Mouse (Mus musculus) heart, embryonic 15.5 days (tissue): Measurements from ENCODE around the gene Top3b. TPM values are rescaled to one million over a fixed set of nuclear protein-coding genes. Genes with fewer than 3 reads are reported as not detected.

Experiments
- ATAC-seq: fragments of 200-750 bp; cut with Nextera tagmentation; replicated peaks from 2 replicates; pipeline ENCODE4 v1.8.0; 2017; ENCODE audit warnings: low read depth, moderate TSS enrichment; ENCODE audit not compliant: insufficient number of reproducible peaks, insufficient read depth, low FRiP score
- H3K27ac ChIP-seq: fragments of 300-500 bp; sonication (generic); 2 replicates; pipeline ENCODE4 v1.5.1; 2015; ENCODE audit warnings: mild to moderate bottlenecking, inconsistent platforms
- H3K27me3 ChIP-seq: fragments of 300-500 bp; sonication (generic); 2 replicates; pipeline ENCODE4 v1.6.1; 2015; ENCODE audit warnings: inconsistent platforms
- H3K36me3 ChIP-seq: fragments of 300-500 bp; sonication (generic); 2 replicates; pipeline ENCODE4 v1.6.1; 2015; ENCODE audit warnings: mild to moderate bottlenecking, inconsistent platforms
- H3K4me1 ChIP-seq: fragments of 300-500 bp; sonication (generic); replicated peaks from 2 replicates; pipeline ENCODE4 v1.6.1; 2015; ENCODE audit warnings: inconsistent platforms
- H3K4me2 ChIP-seq: fragments of 300-500 bp; sonication (generic); 2 replicates; pipeline ENCODE4 v1.6.1; 2015; ENCODE audit warnings: inconsistent platforms, mild to moderate bottlenecking, moderate library complexity
- H3K4me3 ChIP-seq: fragments of 300-500 bp; sonication (generic); 2 replicates; pipeline ENCODE4 v1.5.1; 2015; ENCODE audit warnings: mild to moderate bottlenecking, inconsistent platforms
- H3K9ac ChIP-seq: fragments of 300-500 bp; sonication (generic); 2 replicates; pipeline ENCODE4 v1.6.1; 2015; ENCODE audit warnings: mild to moderate bottlenecking, inconsistent platforms
- H3K9me3 ChIP-seq: fragments of 300-500 bp; sonication (generic); replicated peaks from 2 replicates; pipeline ENCODE4 v1.6.1; 2016; ENCODE audit warnings: inconsistent platforms
- WGBS: fragments of 180-500 bp; shearing (Covaris S2); methylation state at CpG from one replicate; pipeline ENCODE4 v1.1.7; 2015; ENCODE audit warnings: mixed read lengths; 5-methylcytosine and 5-hydroxymethylcytosine counted together
- polyA plus RNA-seq: library from polyadenylated mRNA; unstranded; fragments of >200 nt; fragmentation: Nextera tagmentation; extraction: Ambion mirVana; gene quantifications from 2 replicates; pipeline ENCODE4 v1.2.1, GENCODE M21; 2015

Top3b gene
- polyA plus RNA-seq, 1 experiment from 2014 or later = 37.8 TPM

DNA sequence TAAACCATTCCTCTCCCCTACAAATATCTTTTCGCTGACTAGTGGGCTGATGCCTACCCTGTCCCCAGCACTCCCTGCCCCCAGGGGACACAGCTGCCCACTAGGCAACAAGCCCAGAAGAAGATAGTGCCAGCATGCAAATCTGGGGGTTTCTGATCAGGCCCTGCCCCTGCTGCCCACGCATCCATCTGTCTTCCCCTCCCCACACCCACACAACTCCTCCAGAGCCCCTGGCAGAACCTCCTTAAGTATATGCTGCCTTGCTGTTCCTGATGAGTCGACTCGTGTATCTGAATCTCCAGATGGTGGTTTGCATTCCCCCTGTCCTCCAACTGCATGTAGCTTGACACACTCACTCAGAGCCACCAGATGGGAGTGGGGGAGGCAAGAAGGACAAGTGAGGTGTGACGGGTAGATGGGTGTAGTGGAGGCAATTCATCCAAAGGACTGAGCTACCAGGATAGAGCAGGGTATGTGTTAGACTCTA lies 60.3 kb downstream of the Top3b start:
- H3K27me3 ChIP-seq = no peaks in the 10 kb centered on the region
- ATAC-seq = no peak
- WGBS = 64% methylated on average over 5 of the region's 5 CpGs
- no peak overlapping the region for H3K27ac ChIP-seq
- H3K4me1 ChIP-seq = no peaks in the 10 kb centered on the region
- H3K9ac ChIP-seq = no peak overlapping the region
- H3K36me3 ChIP-seq = no peaks in the 10 kb centered on the region
- no peak overlapping the region for H3K4me3 ChIP-seq
- H3K4me2 ChIP-seq = no peak overlapping the region
- no peaks in the 10 kb centered on the region for H3K9me3 ChIP-seq

GRCm38 (mm10) chr16:16939543-16939942 lies 69.0 kb downstream of the Top3b start:
- no peaks in the 10 kb centered on the region for H3K27me3 ChIP-seq
- no peak overlapping the region for H3K4me2 ChIP-seq
- no peak overlapping the region for H3K27ac ChIP-seq
- 86% methylated on average over 9 of the region's 9 CpGs for WGBS
- H3K9me3 ChIP-seq = no peaks in the 10 kb centered on the region
- no peaks in the 10 kb centered on the region for H3K4me1 ChIP-seq
- no peak for ATAC-seq
- H3K4me3 ChIP-seq = no peak overlapping the region
- no peak overlapping the region for H3K9ac ChIP-seq
- H3K36me3 ChIP-seq = no peaks in the 10 kb centered on the region

DNA sequence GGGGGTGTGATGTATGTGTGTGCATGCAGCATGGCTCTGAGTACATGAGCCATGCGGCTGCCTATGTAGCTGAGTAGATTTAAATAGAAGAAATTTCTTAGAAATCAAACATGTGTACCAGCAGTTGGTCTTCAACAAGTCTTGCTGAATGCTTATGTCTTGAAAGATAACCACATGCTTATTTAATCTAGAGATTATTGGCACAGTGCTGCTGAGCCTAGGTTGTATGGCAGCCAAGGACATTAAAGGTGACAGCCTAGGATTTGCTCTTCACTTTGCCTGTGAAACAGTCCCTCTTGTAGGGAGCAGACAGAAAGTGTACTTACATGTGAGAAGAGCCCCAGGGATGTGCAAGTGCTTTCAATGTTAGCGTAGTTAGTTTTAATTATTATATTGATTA lies 70.5 kb downstream of the Top3b start:
- ATAC-seq = no peak
- H3K4me1 ChIP-seq = no peaks in the 10 kb centered on the region
- no peak overlapping the region for H3K27ac ChIP-seq
- H3K36me3 ChIP-seq = no peaks in the 10 kb centered on the region
- no peak overlapping the region for H3K9ac ChIP-seq
- no peaks in the 10 kb centered on the region for H3K9me3 ChIP-seq
- 85% methylated on average over 2 of the region's 2 CpGs for WGBS
- no peak overlapping the region for H3K4me2 ChIP-seq
- no peaks in the 10 kb centered on the region for H3K27me3 ChIP-seq
- no peak overlapping the region for H3K4me3 ChIP-seq

Other genes with a start within 250 kb of the Top3b start
- not detected in 2 replicates for gene Olfr19, start 194.3 kb upstream of the Top3b start, polyA plus RNA-seq
- 0.25 and 0.51 TPM in 2 replicates for gene Spag6l, start 41.3 kb upstream of the Top3b start, polyA plus RNA-seq
- gene Igll1, start 6.8 kb upstream of the Top3b start, polyA plus RNA-seq = 0.27 TPM in 1 of 2 replicates, not detected in the other
- gene Vpreb1, start 107 bp downstream of the Top3b start, polyA plus RNA-seq = 1.1 and 1.4 TPM in 2 replicates
- 23.4 and 28.8 TPM in 2 replicates for gene Ppm1f, start 25.7 kb downstream of the Top3b start, polyA plus RNA-seq
- gene Mapk1, start 112.6 kb downstream of the Top3b start, polyA plus RNA-seq = 119 and 121 TPM in 2 replicates
- gene Ypel1, start 199.0 kb downstream of the Top3b start, polyA plus RNA-seq = 9.9 and 12.9 TPM in 2 replicates
- gene Ppil2, start 240.5 kb downstream of the Top3b start, polyA plus RNA-seq = 89.8 and 106 TPM in 2 replicates